Mouse (Mus musculus): ENCODE measurements at regions not wholly inside any gene's neighbourhood (a gene's known extent, or its start where the extent isn't known, plus 50 kb on each side); places are given as distances from the start of the nearest gene placed in this dataset.
"Not testable (repeated sequence)": the region's sequence is repeated elsewhere in the genome, so short reads cannot be mapped to it uniquely, and the experiment has no call there.

GRCm38 (mm10) chr17:47250001-47250400 lies 118.7 kb upstream of the Mrps10 start:
- 80% methylated on average over 4 of the region's 4 CpGs for WGBS
- H3K27me3 ChIP-seq (replicated peaks) = no peaks in the 10 kb centered on the region
- no peak overlapping the region for H3K4me2 ChIP-seq
- no peak overlapping the region for H3K27ac ChIP-seq (replicated peaks)
- ATAC-seq (ENCODE audit: extremely low read depth, insufficient number of reproducible peaks, low FRiP score, low TSS enrichment) = no peak
- no peaks in the 10 kb centered on the region; the same call in 1 of the 2 replicates for H3K4me1 ChIP-seq
- peaks cover 17% of the 10 kb centered on the region for H3K36me3 ChIP-seq
- no peak overlapping the region for H3K9ac ChIP-seq
- H3K4me3 ChIP-seq = no peak overlapping the region
- no peaks in the 10 kb centered on the region for H3K9me3 ChIP-seq

DNA sequence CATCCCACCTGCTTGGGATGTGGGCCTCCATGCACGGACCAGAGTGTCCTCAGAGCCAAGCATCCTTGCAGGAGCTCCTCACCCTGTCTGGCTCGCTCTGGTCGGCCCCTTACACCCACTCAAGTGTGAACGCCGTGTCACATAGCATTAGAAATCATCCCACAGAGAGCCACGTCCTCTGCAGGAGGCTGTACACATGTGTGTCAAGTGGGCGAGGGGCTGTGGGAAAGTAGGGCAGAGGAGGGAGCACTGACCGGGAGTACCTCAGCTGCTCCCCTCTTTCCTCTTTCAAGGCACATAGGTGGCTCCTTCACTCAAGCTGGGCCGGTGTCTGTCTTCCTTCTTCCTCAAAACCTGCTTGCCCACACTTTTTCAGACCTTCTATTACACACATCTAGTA lies 119.5 kb upstream of the Mrps10 start:
- ATAC-seq (ENCODE audit: extremely low read depth, insufficient number of reproducible peaks, low FRiP score, low TSS enrichment) = no peak
- 79% methylated on average over 9 of the region's 9 CpGs for WGBS
- no peaks in the 10 kb centered on the region for H3K9me3 ChIP-seq
- H3K27ac ChIP-seq (replicated peaks) = no peak overlapping the region
- H3K36me3 ChIP-seq = peaks cover 16% of the 10 kb centered on the region
- H3K4me3 ChIP-seq = no peak overlapping the region
- no peak overlapping the region for H3K4me2 ChIP-seq
- H3K27me3 ChIP-seq (replicated peaks) = no peaks in the 10 kb centered on the region
- no peak overlapping the region for H3K9ac ChIP-seq
- no peaks in the 10 kb centered on the region; the same call in 1 of the 2 replicates for H3K4me1 ChIP-seq

GRCm38 (mm10) chr17:47248053-47248452 lies 120.6 kb upstream of the Mrps10 start:
- no peaks in the 10 kb centered on the region; the same call in 1 of the 2 replicates for H3K4me1 ChIP-seq
- H3K36me3 ChIP-seq = peaks cover 26% of the 10 kb centered on the region
- 78% methylated on average over 3 of the region's 3 CpGs for whole genome bisulfite sequencing
- H3K4me2 ChIP-seq = no peak overlapping the region
- no peaks in the 10 kb centered on the region for H3K9me3 ChIP-seq
- H3K4me3 ChIP-seq = no peak overlapping the region
- ATAC-seq (ENCODE audit: extremely low read depth, insufficient number of reproducible peaks, low FRiP score, low TSS enrichment) = no peak
- no peaks in the 10 kb centered on the region for H3K27me3 ChIP-seq (replicated peaks)
- H3K9ac ChIP-seq = no peak overlapping the region
- H3K27ac ChIP-seq (replicated peaks) = no peak overlapping the region

DNA sequence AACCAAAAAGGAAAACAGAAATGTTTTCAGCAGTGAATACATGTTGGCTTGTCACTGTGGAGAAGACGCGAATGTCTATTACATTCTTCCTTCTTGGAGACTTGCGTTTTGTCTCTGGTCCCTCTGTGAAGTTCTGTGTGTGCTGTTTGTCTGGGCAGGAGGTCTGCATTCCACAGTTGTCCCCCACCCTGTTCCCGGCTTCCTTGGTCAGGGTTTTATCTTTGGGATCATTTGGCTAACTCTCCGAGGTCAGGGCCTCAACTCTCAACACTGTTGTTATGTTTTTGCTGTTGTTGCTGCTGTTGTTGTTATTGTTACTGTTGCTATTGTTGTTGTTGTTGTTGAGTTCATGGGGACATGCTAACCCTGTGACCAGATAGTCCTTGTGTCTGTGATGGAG lies 121.2 kb upstream of the Mrps10 start:
- Histone ChIP-seq H3K27me3 (replicated peaks) (no peaks in the 10 kb centered on the region), H3K27ac (replicated peaks) (no peak overlapping the region), H3K4me3 (no peak overlapping the region), H3K4me2 (no peak overlapping the region), H3K36me3 (peaks cover 25% of the 10 kb centered on the region), H3K4me1 (no peaks in the 10 kb centered on the region; the same call in 1 of the 2 replicates), H3K9me3 (no peaks in the 10 kb centered on the region), H3K9ac (no peak overlapping the region)
- WGBS = 63% methylated on average over 5 of the region's 5 CpGs
- ATAC-seq (ENCODE audit: extremely low read depth, insufficient number of reproducible peaks, low FRiP score, low TSS enrichment) = no peak

- H3K27me3 ChIP-seq (replicated peaks) = no peaks in the 10 kb centered on the region
- WGBS = 91% methylated on average over 8 of the region's 8 CpGs
- no peak overlapping the region for H3K4me3 ChIP-seq
- H3K9me3 ChIP-seq = no peaks in the 10 kb centered on the region
- H3K27ac ChIP-seq (replicated peaks) = no peak overlapping the region
- H3K4me1 ChIP-seq = no peaks in the 10 kb centered on the region; the same call in 1 of the 2 replicates
- H3K9ac ChIP-seq = no peak overlapping the region
- no peak for ATAC-seq (ENCODE audit: extremely low read depth, insufficient number of reproducible peaks, low FRiP score, low TSS enrichment)
- no peak overlapping the region for H3K4me2 ChIP-seq
- peaks cover 22% of the 10 kb centered on the region for H3K36me3 ChIP-seq
Measured at GRCm38 (mm10) chr17:47246605-47247004, 122.1 kb upstream of the Mrps10 start.

- H3K4me1 ChIP-seq = no peaks in the 10 kb centered on the region; the same call in 1 of the 2 replicates
- no peak overlapping the region for H3K27ac ChIP-seq (replicated peaks)
- H3K36me3 ChIP-seq = peaks cover 22% of the 10 kb centered on the region
- no peak overlapping the region for H3K9ac ChIP-seq
- no peak overlapping the region for H3K4me3 ChIP-seq
- WGBS = 85% methylated on average over 9 of the region's 9 CpGs
- H3K9me3 ChIP-seq = no peaks in the 10 kb centered on the region
- H3K27me3 ChIP-seq (replicated peaks) = no peaks in the 10 kb centered on the region
- no peak overlapping the region for H3K4me2 ChIP-seq
- ATAC-seq (ENCODE audit: extremely low read depth, insufficient number of reproducible peaks, low FRiP score, low TSS enrichment) = no peak
Measured at GRCm38 (mm10) chr17:47245635-47246034, 123.1 kb upstream of the Mrps10 start.

DNA sequence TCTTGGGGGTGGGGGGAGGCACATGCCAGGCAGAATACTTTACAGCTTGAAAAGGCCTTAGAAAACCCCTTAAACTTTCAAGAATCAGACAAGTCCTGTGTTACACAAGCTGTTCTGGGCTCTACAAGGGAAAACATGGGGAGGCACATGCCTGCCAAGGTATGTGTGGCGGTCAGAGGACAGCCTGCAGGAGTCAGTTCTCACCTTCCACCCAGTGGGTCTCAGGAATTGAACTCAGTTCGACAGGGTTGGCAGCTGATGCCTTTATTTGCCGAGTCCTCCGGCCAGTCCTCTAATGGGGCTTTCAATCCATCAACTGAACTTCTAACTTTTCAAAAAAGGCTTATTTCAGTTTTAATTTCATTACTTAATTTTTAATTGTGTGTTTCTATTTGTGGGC lies 129.6 kb upstream of the Mrps10 start:
- Histone ChIP-seq H3K27me3 (replicated peaks) (no peaks in the 10 kb centered on the region), H3K36me3 (peaks cover 64% of the 10 kb centered on the region), H3K9ac (no peak overlapping the region), H3K9me3 (no peaks in the 10 kb centered on the region), H3K4me3 (no peak overlapping the region), H3K4me2 (no peak overlapping the region), H3K4me1 (no peaks in the 10 kb centered on the region), H3K27ac (replicated peaks) (no peak overlapping the region)
- WGBS = 89% methylated on average over 4 of the region's 4 CpGs
- no peak for ATAC-seq (ENCODE audit: extremely low read depth, insufficient number of reproducible peaks, low FRiP score, low TSS enrichment)

- 95% methylated on average over 3 of the region's 3 CpGs for WGBS
- not testable (repeated sequence) for H3K9ac ChIP-seq; H3K27me3 ChIP-seq (replicated peaks); ATAC-seq (ENCODE audit: extremely low read depth, insufficient number of reproducible peaks, low FRiP score, low TSS enrichment); H3K4me3 ChIP-seq; H3K4me1 ChIP-seq; H3K27ac ChIP-seq (replicated peaks); H3K9me3 ChIP-seq; H3K4me2 ChIP-seq
- peaks cover 57% of the 10 kb centered on the region for H3K36me3 ChIP-seq
Measured at GRCm38 (mm10) chr17:47237881-47238280, 130.8 kb upstream of the Mrps10 start.

DNA sequence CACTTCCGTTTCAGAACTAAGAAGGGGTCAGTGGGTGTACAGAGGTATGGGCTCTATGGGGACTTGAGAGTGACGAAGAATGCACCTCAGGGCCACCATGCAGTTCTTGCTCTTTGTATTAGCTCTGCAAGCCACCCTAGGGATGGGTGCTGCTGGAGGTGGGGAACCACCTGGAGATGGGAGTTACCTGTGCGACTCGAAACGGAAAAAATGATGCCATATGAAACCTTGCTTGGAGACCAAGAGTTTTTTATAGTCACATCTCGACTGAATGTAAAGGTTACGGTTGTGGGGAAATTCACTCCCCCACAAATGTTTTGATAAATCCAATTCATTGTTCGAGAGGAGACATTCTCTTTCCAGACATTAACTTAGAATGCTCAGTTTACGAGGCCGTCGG lies 134.3 kb upstream of the Mrps10 start:
- no peak overlapping the region for H3K9ac ChIP-seq
- H3K4me2 ChIP-seq = no peak overlapping the region
- H3K4me1 ChIP-seq = no peaks in the 10 kb centered on the region
- H3K27me3 ChIP-seq (replicated peaks) = no peaks in the 10 kb centered on the region
- 0 out of 2 replicates have a peak, but pooled peaks cover 4% of the 10 kb centered on the region for H3K9me3 ChIP-seq
- peaks cover 79% of the 10 kb centered on the region for H3K36me3 ChIP-seq
- no peak for ATAC-seq (ENCODE audit: extremely low read depth, insufficient number of reproducible peaks, low FRiP score, low TSS enrichment)
- H3K4me3 ChIP-seq = no peak overlapping the region
- no peak overlapping the region for H3K27ac ChIP-seq (replicated peaks)
- 75% methylated on average over 11 of the region's 11 CpGs for WGBS

DNA sequence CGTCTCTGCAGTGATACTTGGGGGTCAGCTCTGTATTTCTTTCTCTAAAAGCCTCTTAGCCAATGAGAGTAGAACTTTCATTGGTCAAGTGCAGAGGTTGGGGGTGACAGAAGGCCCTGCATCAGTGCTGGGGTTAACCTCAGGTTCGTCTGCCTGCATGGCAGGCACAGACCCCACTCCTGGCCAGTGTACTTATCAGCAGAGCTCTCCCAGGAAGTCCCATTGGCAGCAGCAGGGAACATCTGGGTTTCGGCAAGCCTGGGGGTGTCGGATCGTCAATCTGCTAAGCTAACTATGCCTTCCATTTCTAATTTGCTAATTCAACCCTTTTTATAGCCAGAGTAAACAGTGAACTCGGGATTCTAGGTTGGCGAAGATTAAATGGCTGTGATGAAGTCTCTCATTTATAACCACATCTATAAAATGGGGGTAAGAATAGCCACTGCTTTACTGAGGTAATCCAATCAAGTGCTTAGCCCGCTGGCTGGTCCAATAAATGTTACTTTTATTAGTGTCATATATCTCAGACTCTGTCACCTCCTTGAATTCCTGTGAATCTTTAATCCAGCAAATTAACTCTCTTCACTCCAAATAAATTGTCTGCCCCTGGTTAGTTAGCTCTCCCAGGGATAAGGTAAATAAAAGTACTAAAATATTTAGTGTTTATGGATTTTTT lies 135.5 kb upstream of the Mrps10 start:
- Histone ChIP-seq H3K9ac (no peak overlapping the region), H3K4me1 (no peaks in the 10 kb centered on the region), H3K4me3 (no peak overlapping the region), H3K27ac (replicated peaks) (no peak overlapping the region), H3K36me3 (peaks cover 73% of the 10 kb centered on the region), H3K9me3 (0 out of 2 replicates have a peak, but pooled peaks cover 4% of the 10 kb centered on the region), H3K27me3 (replicated peaks) (no peaks in the 10 kb centered on the region), H3K4me2 (no peak overlapping the region)
- ATAC-seq (ENCODE audit: extremely low read depth, insufficient number of reproducible peaks, low FRiP score, low TSS enrichment) = no peak
- 68% methylated on average over 8 of the region's 8 CpGs for WGBS

- Histone ChIP-seq H3K4me2 (no peak overlapping the region), H3K4me3 (no peak overlapping the region), H3K27me3 (replicated peaks) (no peaks in the 10 kb centered on the region), H3K9ac (no peak overlapping the region), H3K27ac (replicated peaks) (no peak overlapping the region), H3K36me3 (peaks cover 57% of the 10 kb centered on the region), H3K9me3 (0 out of 2 replicates have a peak, but pooled peaks cover 4% of the 10 kb centered on the region), H3K4me1 (peaks cover 4% of the 10 kb centered on the region)
- 94% methylated on average over 10 of the region's 10 CpGs for WGBS
- ATAC-seq (ENCODE audit: extremely low read depth, insufficient number of reproducible peaks, low FRiP score, low TSS enrichment) = no peak
Measured at GRCm38 (mm10) chr17:47230715-47231114, 138.0 kb upstream of the Mrps10 start.

- H3K4me1 ChIP-seq = peaks cover 11% of the 10 kb centered on the region
- ATAC-seq (ENCODE audit: extremely low read depth, insufficient number of reproducible peaks, low FRiP score, low TSS enrichment) = no peak
- H3K27me3 ChIP-seq (replicated peaks) = no peaks in the 10 kb centered on the region
- H3K36me3 ChIP-seq = peaks cover 32% of the 10 kb centered on the region
- H3K9ac ChIP-seq = no peak overlapping the region
- no peak overlapping the region for H3K4me2 ChIP-seq
- no peak overlapping the region for H3K27ac ChIP-seq (replicated peaks)
- no peak overlapping the region for H3K4me3 ChIP-seq
- 71% methylated on average over 11 of the region's 11 CpGs for WGBS
- 0 out of 2 replicates have a peak, but pooled peaks cover 4% of the 10 kb centered on the region for H3K9me3 ChIP-seq
Measured at GRCm38 (mm10) chr17:47226391-47226790, 142.3 kb upstream of the Mrps10 start.

Data from heart, embryonic 13.5 days (tissue).